Mouse (Mus musculus) CH12.LX (cell line): ENCODE measurements around the gene Defb25. TPM values are rescaled to one million over a fixed set of nuclear protein-coding genes. Genes with fewer than 3 reads are reported as not detected.

ENCODE experiments used
- DNase-seq: peaks from one replicate; pipeline ENCODE4 v3.0.0-alpha.2; 2013; ENCODE audit errors: extremely low read depth
- H3K27ac ChIP-seq: 2 replicates; pipeline ENCODE4 v1.5.1; 2012; ENCODE audit warnings: low read depth, mild to moderate bottlenecking, control low read depth, moderate library complexity; ENCODE audit not compliant: insufficient read depth
- H3K27me3 ChIP-seq: replicated peaks from 2 replicates; pipeline ENCODE3; 2012; ENCODE audit warnings: inconsistent platforms
- H3K36me3 ChIP-seq, 2 experiments: replicated peaks in 1 of 2; 2 replicates each; pipeline versions ENCODE3 to v1.6.1; 2012; ENCODE audit warnings: inconsistent platforms in 1 of 2, low read length in 1 of 2, mild to moderate bottlenecking in 1 of 2, mixed read lengths in 1 of 2, moderate library complexity in 1 of 2; ENCODE audit not compliant: control insufficient read depth in 1 of 2, insufficient read depth in 1 of 2
- H3K4me1 ChIP-seq, 2 experiments: 2 replicates each; pipeline ENCODE4 v1.6.1; 2012; ENCODE audit warnings: inconsistent platforms in 1 of 2, moderate library complexity in 1 of 2; ENCODE audit not compliant: insufficient read depth in 2 of 2, control insufficient read depth in 1 of 2
- H3K4me2 ChIP-seq: 2 replicates; pipeline ENCODE4 v1.6.1; 2012; ENCODE audit warnings: low read depth, mild to moderate bottlenecking, control low read depth; ENCODE audit not compliant: poor library complexity, insufficient read depth, severe bottlenecking
- H3K4me3 ChIP-seq, 3 experiments: fragments of 150-350 bp in 1 of 3; sonication (generic) in 1 of 3; replicated peaks in 1 of 3; 2 replicates each; pipeline versions ENCODE3 to v1.5.1; 2011 to 2012; ENCODE audit warnings: low read depth in 2 of 3, low read length in 2 of 3, mild to moderate bottlenecking in 2 of 3, moderate library complexity in 2 of 3, control low read depth in 1 of 3, improper control_type of control experiment in 1 of 3, inconsistent platforms in 1 of 3, mixed read lengths in 1 of 3; ENCODE audit not compliant: poor library complexity in 1 of 3
- H3K79me2 ChIP-seq: replicated peaks from 2 replicates; pipeline ENCODE4 v1.6.1; 2012; ENCODE audit warnings: mild to moderate bottlenecking, moderate library complexity; ENCODE audit not compliant: control insufficient read depth, poor library complexity, insufficient read depth, severe bottlenecking; ENCODE audit errors: extremely low read depth
- H3K9ac ChIP-seq: 2 replicates; pipeline ENCODE4 v1.6.1; 2012; ENCODE audit warnings: low read depth, mild to moderate bottlenecking, control low read depth, moderate library complexity; ENCODE audit not compliant: insufficient read depth
- H3K9me3 ChIP-seq: replicated peaks from 2 replicates; pipeline ENCODE3; 2012; ENCODE audit warnings: low read length, inconsistent platforms, mixed read lengths
- CHD1 ChIP-seq: IDR thresholded peaks from 2 replicates; pipeline ENCODE4 v1.6.1; 2012; ENCODE audit warnings: low read depth, low read length, improper control_type of control experiment, inconsistent platforms
- CHD2 ChIP-seq: IDR thresholded peaks from 2 replicates; pipeline ENCODE4 v1.6.1; 2011; ENCODE audit warnings: low read length, improper control_type of control experiment
- CTCF ChIP-seq, 2 experiments: IDR thresholded peaks in 1 of 2; conservative IDR thresholded peaks in 1 of 2; 2 replicates each; pipeline ENCODE4 v1.5.1; 2011 to 2012; ENCODE audit warnings: low read depth in 2 of 2, low read length in 2 of 2, improper control_type of control experiment in 1 of 2, inconsistent platforms in 1 of 2, mild to moderate bottlenecking in 1 of 2, moderate library complexity in 1 of 2
- EP300 ChIP-seq: IDR thresholded peaks from 2 replicates; pipeline ENCODE4 v1.6.1; 2011; ENCODE audit warnings: low read length, improper control_type of control experiment
- ETS1 ChIP-seq: conservative IDR thresholded peaks from 2 replicates; pipeline ENCODE4 v1.6.1; 2012; ENCODE audit warnings: low read depth, mild to moderate bottlenecking, inconsistent platforms, low read length, improper control_type of control experiment, moderate library complexity
- GABPA ChIP-seq: IDR thresholded peaks from 2 replicates; pipeline ENCODE4 v1.6.1; 2012; ENCODE audit warnings: low read depth, low read length, improper control_type of control experiment, inconsistent platforms; ENCODE audit not compliant: insufficient replicate concordance
- MAFK ChIP-seq: IDR thresholded peaks from 2 replicates; pipeline ENCODE4 v1.6.1; 2011; ENCODE audit warnings: low read length, improper control_type of control experiment; ENCODE audit not compliant: insufficient replicate concordance
- MAX ChIP-seq: IDR thresholded peaks from 2 replicates; pipeline ENCODE4 v1.6.1; 2011; ENCODE audit warnings: low read length, improper control_type of control experiment
- NELFE ChIP-seq: IDR thresholded peaks from 2 replicates; pipeline ENCODE4 v1.6.1; 2011; ENCODE audit warnings: low read depth, low read length, improper control_type of control experiment
- PAX5 ChIP-seq: IDR thresholded peaks from 2 replicates; pipeline ENCODE4 v1.6.1; 2012; ENCODE audit warnings: low read length, inconsistent platforms, mixed read lengths
- POLR2AphosphoS2 ChIP-seq: IDR thresholded peaks from 2 replicates; pipeline ENCODE4 v1.6.1; 2011; ENCODE audit warnings: low read depth, low read length, improper control_type of control experiment
- RAD21 ChIP-seq: IDR thresholded peaks from 2 replicates; pipeline ENCODE4 v1.6.1; 2011; ENCODE audit warnings: low read depth, mild to moderate bottlenecking, low read length, improper control_type of control experiment, moderate library complexity
- SIN3A ChIP-seq: IDR thresholded peaks from 2 replicates; pipeline ENCODE4 v1.6.1; 2012; ENCODE audit warnings: low read length, improper control_type of control experiment, inconsistent platforms
- SMC3 ChIP-seq: IDR thresholded peaks from 2 replicates; pipeline ENCODE4 v1.6.1; 2011; ENCODE audit warnings: low read depth, low read length, improper control_type of control experiment
- USF2 ChIP-seq: conservative IDR thresholded peaks from 2 replicates; pipeline ENCODE4 v1.6.1; 2011; ENCODE audit warnings: low read depth, low read length, improper control_type of control experiment
- dilution Hi-C: fragments of 300-500 bp; cut with MboI; formaldehyde crosslinking; loops from 2 replicates; pipeline ENCODE4 v1.14.3; 2020; ENCODE audit warnings: low sequenced_read_pairs; ENCODE audit not compliant: extremely low pct_unique_long_range_greater_than_20kb, extremely low pct_ligation_motif_present
- in situ Hi-C: fragments of 300-500 bp; cut with MboI; formaldehyde crosslinking; loops from 3 replicates; pipeline ENCODE4 v1.14.3; 2019; ENCODE audit warnings: low sequenced_read_pairs, low pct_ligation_motif_present, low pct_unique_long_range_greater_than_20kb, mixed read lengths
- polyA plus RNA-seq: library from polyadenylated mRNA; unstranded; fragments of >175 nt; gene quantifications from 2 replicates; pipeline ENCODE4 v1.2.1, GENCODE M21; 2012; ENCODE audit warnings: low read depth; ENCODE audit not compliant: insufficient read length
- total RNA-seq, 2 experiments: library from RNA; depleted of rRNA; stranded (reverse); fragments of 300-350 nt in 1 of 2; fragments of >200 nt in 1 of 2; gene quantifications; 2 replicates each; pipeline ENCODE4 v1.2.3; 2012 to 2014

Gene Defb25
- total and polyA plus RNA-seq, 3 experiments, result 1.8 TPM; not detected in 2

DNA sequence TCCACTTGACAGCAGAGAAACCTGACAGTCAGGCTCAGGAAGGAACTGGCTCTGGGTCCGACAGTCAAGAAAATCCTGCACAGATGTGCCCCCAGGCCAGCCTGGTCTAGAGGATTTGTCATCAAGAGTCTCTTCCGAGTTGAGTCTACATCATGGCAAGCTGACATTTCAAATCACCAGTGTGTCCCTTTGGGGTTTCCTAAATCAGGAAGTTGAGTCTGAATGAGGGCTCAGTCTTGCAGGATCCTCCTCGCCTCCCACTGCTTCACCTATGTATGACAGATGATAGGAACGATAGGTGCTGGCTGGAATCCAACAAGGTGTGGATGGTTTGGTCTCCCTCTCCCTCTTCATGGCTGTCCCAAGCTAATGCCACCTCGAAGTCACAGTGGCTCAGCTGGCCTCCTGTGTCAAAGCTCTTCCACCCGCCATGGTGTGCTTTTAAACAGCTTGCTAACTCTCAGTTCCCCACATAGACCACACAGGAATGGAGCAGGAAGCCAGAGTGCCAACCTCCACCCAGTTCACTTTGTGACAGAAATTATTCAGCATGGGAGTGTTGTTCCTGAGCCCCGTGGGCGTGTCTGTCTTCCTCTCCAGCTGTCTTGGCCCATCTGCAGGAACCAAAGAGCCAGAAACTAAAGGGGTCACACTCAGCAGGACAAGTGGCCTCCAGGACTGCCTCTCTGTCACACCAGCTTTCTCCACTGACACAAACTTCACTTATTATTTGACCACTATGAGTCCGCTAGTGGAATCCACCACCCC is 2.3 kb downstream of the Defb25 start:
- H3K4me2 ChIP-seq, result no peak overlapping the region
- peaks cover 11 to 24% of the 10 kb centered on the region in 2 experiments for H3K4me1 ChIP-seq
- DNase-seq, result no peak
- H3K27ac ChIP-seq, result no peak overlapping the region
- H3K27me3 ChIP-seq, result no peaks in the 10 kb centered on the region
- H3K4me3 ChIP-seq, result no peak overlapping the region
- no peaks in the 10 kb centered on the region for H3K36me3 ChIP-seq
- no peaks in the 10 kb centered on the region for H3K79me2 ChIP-seq
- in situ Hi-C loops (no loop called here), dilution Hi-C loops (no loop called here)
- H3K9ac ChIP-seq, result no peak overlapping the region
- no peaks in the 10 kb centered on the region for H3K9me3 ChIP-seq
- TF ChIP-seq USF2, result no peak
- 0 out of 2 replicates have a peak, but pooled peaks have one; percentile 33 for TF ChIP-seq SIN3A
- TF ChIP-seq PAX5, result no peak
- TF ChIP-seq MAFK, result no peak
- 0 out of 2 replicates have a peak, but pooled peaks have one; percentile 27 for TF ChIP-seq EP300
- TF ChIP-seq CHD2, result no peak
- TF ChIP-seq CHD1, result no peak
- TF ChIP-seq ETS1, result no peak
- no peak for TF ChIP-seq NELFE

DNA sequence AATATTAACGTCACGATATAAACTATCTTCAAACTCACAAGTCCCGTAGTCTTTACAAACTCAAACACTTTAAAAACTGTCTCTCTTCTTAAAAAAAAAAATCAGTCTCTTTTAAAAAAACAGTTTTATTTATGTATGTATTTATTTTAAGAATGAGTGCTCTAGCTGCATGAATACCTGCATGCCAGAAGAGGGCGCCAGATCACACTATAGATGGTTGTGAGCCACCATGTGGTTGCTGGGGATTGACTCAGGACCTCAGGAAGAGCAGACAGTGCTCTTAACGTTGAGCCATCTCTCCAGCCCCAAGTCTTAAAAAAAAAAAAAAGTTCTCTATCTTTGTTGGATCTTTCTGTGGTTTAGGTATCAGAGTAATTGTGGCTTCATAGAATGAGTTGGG is 5.5 kb downstream of the Defb25 start:
- H3K4me2 ChIP-seq, result no peak overlapping the region
- no peak for TF ChIP-seq GABPA
- no peak for TF ChIP-seq MAX
- peak; percentile 50 for TF ChIP-seq RAD21
- peak in 1 of 2 experiments; percentile 69; a peak in 2 of 4 replicates for TF ChIP-seq CTCF (conservative IDR thresholded peaks at IDR 0.05 in 1 of 2, IDR thresholded peaks at IDR 0.05 in 1 of 2; ENCODE audit: low read depth in 2 of 2, low read length in 2 of 2)
- TF ChIP-seq SMC3, result peak; percentile 58
- TF ChIP-seq POLR2AphosphoS2, result no peak
- H3K36me3 ChIP-seq, result no peaks in the 10 kb centered on the region
- H3K9ac ChIP-seq, result no peak overlapping the region
- H3K9me3 ChIP-seq, result no peaks in the 10 kb centered on the region
- H3K79me2 ChIP-seq, result no peaks in the 10 kb centered on the region
- DNase-seq, result peak; percentile 37
- H3K4me3 ChIP-seq, result no peak overlapping the region
- H3K27ac ChIP-seq, result no peak overlapping the region
- dilution Hi-C loops (no loop called here), in situ Hi-C loops (loop anchor here (5.0 kb wide), 2 partner anchors 50 to 215 kb away; partner anchors contain the start of genes Bcl2l1 and H13)
- H3K4me1 ChIP-seq, result peaks cover 11 to 21% of the 10 kb centered on the region in 2 experiments
- H3K27me3 ChIP-seq, result no peaks in the 10 kb centered on the region
